Mouse (Mus musculus): ENCODE results near the gene Bricd5. TPM values are rescaled to one million over a fixed set of nuclear protein-coding genes. Genes with fewer than 3 reads are reported as not detected.

Gene Bricd5
- polyA plus RNA-seq, 1 experiment = 2.3 TPM

GRCm38 (mm10) chr17:24437016-24437415, 36.7 kb upstream of the Bricd5 start:
- H3K36me3 ChIP-seq (ENCODE audit: control insufficient read depth, insufficient read depth, low read length) = peaks cover 60% of the 10 kb centered on the region
- H3K27me3 ChIP-seq (ENCODE audit: control insufficient read depth, insufficient read depth, low read length) = no peaks in the 10 kb centered on the region
- no peak overlapping the region for H3K4me3 ChIP-seq (ENCODE audit: low read depth, low read length)
- TF ChIP-seq POLR2A (IDR thresholded peaks at IDR 0.05; ENCODE audit: low read depth, low read length) (no peak), CTCF (IDR thresholded peaks at IDR 0.05; ENCODE audit: extremely low read depth, insufficient read length, insufficient replicate concordance, low read depth, low read length) (peak; percentile 49; the same call in 1 of the 2 replicates)
- H3K4me1 ChIP-seq (ENCODE audit: control insufficient read depth, insufficient read depth, insufficient read length, low read length) = no peaks in the 10 kb centered on the region
- WGBS = 78% methylated on average over 5 of the region's 5 CpGs
- H3K27ac ChIP-seq (ENCODE audit: insufficient read depth, low read depth, low read length) = no peak overlapping the region

DNA sequence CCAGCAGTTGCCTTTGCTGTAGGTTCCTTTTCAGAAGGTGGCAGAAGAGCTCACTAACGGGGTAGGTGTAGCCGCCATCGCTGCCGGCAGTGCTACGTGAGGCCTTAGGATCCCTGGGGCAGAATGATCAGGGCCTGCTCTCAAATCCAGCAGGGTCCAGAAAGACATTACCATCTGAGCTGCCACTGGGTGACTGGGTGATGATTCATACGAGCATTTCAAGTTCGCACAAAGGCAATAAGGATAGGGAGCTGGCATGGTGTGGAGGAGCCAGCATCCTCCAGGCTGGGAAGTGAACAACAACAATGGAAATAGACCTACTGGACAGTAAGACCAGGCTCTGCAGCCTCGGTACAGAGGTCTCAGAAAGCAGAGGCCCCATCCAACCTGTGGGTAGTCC, 33.3 kb upstream of the Bricd5 start:
- H3K36me3 ChIP-seq (ENCODE audit: control insufficient read depth, insufficient read depth, low read length) = peaks cover 66% of the 10 kb centered on the region
- WGBS = 92% methylated on average over 8 of the region's 8 CpGs
- TF ChIP-seq CTCF (IDR thresholded peaks at IDR 0.05; ENCODE audit: extremely low read depth, insufficient read length, insufficient replicate concordance, low read depth, low read length) = no peak
- TF ChIP-seq POLR2A (IDR thresholded peaks at IDR 0.05; ENCODE audit: low read depth, low read length) = no peak
- H3K4me1 ChIP-seq (ENCODE audit: control insufficient read depth, insufficient read depth, insufficient read length, low read length) = no peaks in the 10 kb centered on the region
- H3K27ac ChIP-seq (ENCODE audit: insufficient read depth, low read depth, low read length) = no peak overlapping the region
- H3K27me3 ChIP-seq (ENCODE audit: control insufficient read depth, insufficient read depth, low read length) = no peaks in the 10 kb centered on the region
- no peak overlapping the region for H3K4me3 ChIP-seq (ENCODE audit: low read depth, low read length)

- no peak overlapping the region for H3K27ac ChIP-seq (ENCODE audit: insufficient read depth, low read depth, low read length)
- peaks cover 69% of the 10 kb centered on the region for H3K36me3 ChIP-seq (ENCODE audit: control insufficient read depth, insufficient read depth, low read length)
- H3K27me3 ChIP-seq (ENCODE audit: control insufficient read depth, insufficient read depth, low read length) = no peaks in the 10 kb centered on the region
- no peaks in the 10 kb centered on the region for H3K4me1 ChIP-seq (ENCODE audit: control insufficient read depth, insufficient read depth, insufficient read length, low read length)
- H3K4me3 ChIP-seq (ENCODE audit: low read depth, low read length) = no peak overlapping the region
- 52% methylated on average over 2 of the region's 2 CpGs for WGBS
- TF ChIP-seq POLR2A (IDR thresholded peaks at IDR 0.05; ENCODE audit: low read depth, low read length) (no peak), CTCF (IDR thresholded peaks at IDR 0.05; ENCODE audit: extremely low read depth, insufficient read length, insufficient replicate concordance, low read depth, low read length) (peak; percentile 9; the same call in 1 of the 2 replicates)
Observed at GRCm38 (mm10) chr17:24441148-24441547, 32.5 kb upstream of the Bricd5 start.

- Histone ChIP-seq H3K27ac (ENCODE audit: insufficient read depth, low read depth, low read length) (no peak overlapping the region), H3K4me3 (ENCODE audit: low read depth, low read length) (no peak overlapping the region), H3K4me1 (ENCODE audit: control insufficient read depth, insufficient read depth, insufficient read length, low read length) (no peaks in the 10 kb centered on the region), H3K27me3 (ENCODE audit: control insufficient read depth, insufficient read depth, low read length) (no peaks in the 10 kb centered on the region), H3K36me3 (ENCODE audit: control insufficient read depth, insufficient read depth, low read length) (peaks cover 69% of the 10 kb centered on the region)
- WGBS = 56% methylated on average over 14 of the region's 14 CpGs
- TF ChIP-seq CTCF (IDR thresholded peaks at IDR 0.05; ENCODE audit: extremely low read depth, insufficient read length, insufficient replicate concordance, low read depth, low read length) = no peak
- no peak for TF ChIP-seq POLR2A (IDR thresholded peaks at IDR 0.05; ENCODE audit: low read depth, low read length)
Observed at GRCm38 (mm10) chr17:24442107-24442506, 31.6 kb upstream of the Bricd5 start.

DNA sequence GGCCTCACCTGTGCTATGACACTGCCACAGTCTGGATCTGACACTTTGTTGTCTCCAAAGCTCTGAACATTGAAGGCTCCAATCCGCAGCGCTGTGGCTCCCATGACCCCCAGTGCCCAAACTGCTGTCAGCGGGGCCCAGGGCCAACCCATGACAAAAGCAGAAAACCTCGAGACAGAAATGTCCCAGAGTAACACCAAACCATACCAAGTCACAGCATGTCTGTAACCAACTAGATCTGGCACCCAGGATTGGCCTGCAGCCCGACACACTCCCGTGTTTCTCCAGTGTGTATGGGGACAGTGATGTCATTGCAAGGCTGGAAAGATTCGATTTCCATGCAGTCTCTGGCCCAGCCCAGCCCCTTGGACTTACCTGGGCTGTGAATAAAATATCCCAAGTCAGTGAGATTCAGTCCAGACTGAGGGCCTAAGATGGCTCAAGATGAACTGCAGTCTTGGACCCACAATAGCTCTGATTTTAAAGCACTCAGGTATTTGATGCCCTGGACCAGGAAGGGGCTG, 31.0 kb upstream of the Bricd5 start, which contains the start of gene Dnase1l2:
TSS of gene Dnase1l2 (minus strand) at position 474 of the 524 bp plus-strand sequence.
- 67% methylated on average over 7 of the region's 7 CpGs for WGBS
- no peak within 1 kb of the TSS for H3K4me3 ChIP-seq (ENCODE audit: low read depth, low read length)
- no peaks in the 10 kb centered on the region for H3K4me1 ChIP-seq (ENCODE audit: control insufficient read depth, insufficient read depth, insufficient read length, low read length)
- peaks cover 70% of the 10 kb centered on the region for H3K36me3 ChIP-seq (ENCODE audit: control insufficient read depth, insufficient read depth, low read length)
- H3K27ac ChIP-seq (ENCODE audit: insufficient read depth, low read depth, low read length) = no peak within 1 kb of the TSS
- H3K27me3 ChIP-seq (ENCODE audit: control insufficient read depth, insufficient read depth, low read length) = no peaks in the 10 kb centered on the region
- TF ChIP-seq POLR2A (IDR thresholded peaks at IDR 0.05; ENCODE audit: low read depth, low read length) (no peak), CTCF (IDR thresholded peaks at IDR 0.05; ENCODE audit: extremely low read depth, insufficient read length, insufficient replicate concordance, low read depth, low read length) (no peak)

DNA sequence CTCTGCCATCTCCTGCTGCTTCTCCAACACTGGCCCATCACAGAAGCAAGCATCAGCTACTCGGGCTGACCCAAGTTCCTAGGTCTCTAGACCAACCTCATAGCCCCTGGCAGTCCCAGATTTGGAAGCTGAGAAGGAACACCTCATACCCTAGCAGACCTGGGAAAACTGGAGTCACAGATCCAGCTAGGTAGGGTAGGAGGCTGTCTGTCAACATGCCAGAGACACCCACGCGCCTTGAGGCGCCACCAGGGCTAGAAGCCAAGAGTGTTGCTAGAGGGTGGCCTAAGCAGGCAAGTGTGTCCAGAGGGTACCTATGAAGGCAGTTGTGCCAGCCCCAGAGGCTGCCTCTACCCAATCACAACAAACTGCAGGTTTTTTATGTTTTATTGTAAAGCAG, 30.3 kb upstream of the Bricd5 start:
- TF ChIP-seq CTCF (IDR thresholded peaks at IDR 0.05; ENCODE audit: extremely low read depth, insufficient read length, insufficient replicate concordance, low read depth, low read length) = no peak
- TF ChIP-seq POLR2A (IDR thresholded peaks at IDR 0.05; ENCODE audit: low read depth, low read length) = no peak
- Histone ChIP-seq H3K4me3 (ENCODE audit: low read depth, low read length) (no peak overlapping the region), H3K27me3 (ENCODE audit: control insufficient read depth, insufficient read depth, low read length) (no peaks in the 10 kb centered on the region), H3K36me3 (ENCODE audit: control insufficient read depth, insufficient read depth, low read length) (peaks cover 69% of the 10 kb centered on the region), H3K4me1 (ENCODE audit: control insufficient read depth, insufficient read depth, insufficient read length, low read length) (no peaks in the 10 kb centered on the region), H3K27ac (ENCODE audit: insufficient read depth, low read depth, low read length) (no peak overlapping the region)
- WGBS = 79% methylated on average over 4 of the region's 4 CpGs

DNA sequence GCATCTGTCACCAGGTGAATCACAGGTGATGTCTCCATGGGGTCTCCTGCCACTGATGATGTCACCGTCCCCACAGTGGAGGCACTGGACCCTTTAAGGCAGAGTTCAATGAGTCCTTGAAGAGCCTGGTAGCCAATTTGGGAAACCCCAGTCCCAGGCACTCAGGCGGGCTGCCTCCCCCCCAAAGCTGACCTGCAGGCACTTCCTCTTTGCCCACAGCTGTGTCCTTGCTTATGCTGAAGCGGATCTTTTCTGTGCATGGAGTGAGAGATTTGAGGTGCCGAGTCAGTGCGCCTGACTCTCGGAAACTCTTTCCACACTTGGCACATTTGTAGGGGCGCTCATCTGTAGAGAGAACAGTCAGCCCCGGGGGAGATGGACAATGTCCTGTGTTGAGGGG, 27.1 kb upstream of the Bricd5 start:
- Histone ChIP-seq H3K27ac (ENCODE audit: insufficient read depth, low read depth, low read length) (no peak overlapping the region), H3K36me3 (ENCODE audit: control insufficient read depth, insufficient read depth, low read length) (peaks cover 70% of the 10 kb centered on the region), H3K27me3 (ENCODE audit: control insufficient read depth, insufficient read depth, low read length) (no peaks in the 10 kb centered on the region), H3K4me3 (ENCODE audit: low read depth, low read length) (no peak overlapping the region), H3K4me1 (ENCODE audit: control insufficient read depth, insufficient read depth, insufficient read length, low read length) (no peaks in the 10 kb centered on the region)
- TF ChIP-seq POLR2A (IDR thresholded peaks at IDR 0.05; ENCODE audit: low read depth, low read length) (no peak), CTCF (IDR thresholded peaks at IDR 0.05; ENCODE audit: extremely low read depth, insufficient read length, insufficient replicate concordance, low read depth, low read length) (no peak)
- WGBS = 90% methylated on average over 8 of the region's 8 CpGs

Measured in small intestine, adult 2 months (tissue).